Mouse (Mus musculus) liver, adult 2 months (tissue): ENCODE data around the gene Ndufb8. TPM values are rescaled to one million over a fixed set of nuclear protein-coding genes. Genes with fewer than 3 reads are reported as not detected.
A peak's percentile ranks its signal among the peaks of the same experiment; 100 is the strongest.

Experiments used
- DNase-seq: peaks from one replicate; pipeline ENCODE4 v3.0.0-alpha.2; 2011; ENCODE audit warnings: low read depth, low spot score; ENCODE audit errors: extremely low read depth
- H3K27ac ChIP-seq: fragments of 200-500 bp; replicated peaks from 2 replicates; pipeline ENCODE4 v1.5.1; 2012; ENCODE audit warnings: low read depth, mild to moderate bottlenecking, control low read depth, inconsistent platforms, low read length; ENCODE audit not compliant: insufficient read depth
- H3K27me3 ChIP-seq: fragments of 200-500 bp; 2 replicates; pipeline ENCODE4 v1.6.1; 2012; ENCODE audit warnings: mild to moderate bottlenecking, moderate library complexity, low read length, inconsistent platforms; ENCODE audit not compliant: control insufficient read depth, insufficient read depth
- H3K36me3 ChIP-seq: fragments of 200-500 bp; 2 replicates; pipeline ENCODE4 v1.6.1; 2012; ENCODE audit warnings: low read length, inconsistent platforms; ENCODE audit not compliant: control insufficient read depth, insufficient read depth
- H3K4me1 ChIP-seq: fragments of 200-500 bp; 2 replicates; pipeline ENCODE4 v1.6.1; 2011; ENCODE audit warnings: low read length; ENCODE audit not compliant: control insufficient read depth, insufficient read depth
- H3K4me3 ChIP-seq: fragments of 200-500 bp; 2 replicates; pipeline ENCODE4 v1.5.1; 2011; ENCODE audit warnings: low read depth, mild to moderate bottlenecking, control low read depth, low read length, moderate library complexity; ENCODE audit not compliant: insufficient read depth
- H3K79me2 ChIP-seq: fragments of 200-500 bp; 2 replicates; pipeline ENCODE4 v1.6.1; 2012; ENCODE audit warnings: inconsistent platforms, mild to moderate bottlenecking, low read length, moderate library complexity; ENCODE audit not compliant: control insufficient read depth, insufficient read depth
- H3K9ac ChIP-seq: fragments of 200-500 bp; 2 replicates; pipeline ENCODE4 v1.6.1; 2012; ENCODE audit warnings: low read depth, mild to moderate bottlenecking, control low read depth, inconsistent platforms, low read length
- CTCF ChIP-seq: fragments of 200-500 bp; IDR thresholded peaks from 2 replicates; pipeline ENCODE4 v1.5.1; 2011; ENCODE audit warnings: low read depth, low read length, control low read depth
- POLR2A ChIP-seq: fragments of 200-500 bp; IDR thresholded peaks from 2 replicates; pipeline ENCODE4 v1.6.1; 2011; ENCODE audit warnings: low read length, control low read depth; ENCODE audit not compliant: insufficient read depth; ENCODE audit errors: extremely low read depth
- WGBS: fragments of 180-500 bp; shearing (Covaris S2); methylation state at CpG from one replicate; pipeline ENCODE4 v1.1.7; 2018; 5-methylcytosine and 5-hydroxymethylcytosine counted together
- polyA plus RNA-seq: library from polyadenylated mRNA; depleted of rRNA; stranded (reverse); fragments of >200 nt; gene quantifications from 2 replicates; pipeline ENCODE4 v1.2.3, GENCODE M21; 2012
- total RNA-seq: library from RNA; depleted of rRNA; stranded (reverse); fragments of >200 nt; gene quantifications from 2 replicates; pipeline ENCODE4 v1.2.3, GENCODE M21; 2014

Ndufb8 gene
- total and polyA plus RNA-seq, 2 experiments, result 394 to 570 TPM

DNA sequence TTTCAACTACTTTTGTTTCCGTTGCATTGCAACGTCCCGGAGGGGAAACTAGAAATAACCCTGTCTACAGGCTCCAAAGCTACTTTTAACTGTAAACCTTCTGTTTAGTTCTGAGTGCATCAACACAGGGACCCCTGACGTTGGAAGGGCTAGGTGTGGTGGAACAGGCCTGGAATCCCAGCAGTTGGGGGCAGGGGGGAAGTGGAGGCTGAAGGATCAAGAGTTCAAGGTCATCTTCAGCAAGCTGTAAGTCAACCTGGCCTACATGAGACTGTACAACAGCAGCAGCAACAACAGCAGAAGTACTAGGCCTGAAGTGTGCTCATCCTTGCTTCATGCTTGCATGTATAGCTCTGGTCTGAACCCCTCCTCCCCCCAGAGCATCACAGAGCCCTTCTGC is 32.8 kb upstream of the Ndufb8 start:
- H3K27me3 ChIP-seq, result peaks cover 7% of the 10 kb centered on the region; the same call in 1 of the 2 replicates
- TF ChIP-seq CTCF (no peak), POLR2A (no peak)
- no peaks in the 10 kb centered on the region for H3K79me2 ChIP-seq
- DNase-seq, result no peak
- no peak overlapping the region for H3K4me3 ChIP-seq
- no peak overlapping the region for H3K27ac ChIP-seq
- 53% methylated on average over 4 of the region's 4 CpGs for WGBS
- no peak overlapping the region for H3K9ac ChIP-seq
- H3K36me3 ChIP-seq, result no peaks in the 10 kb centered on the region
- H3K4me1 ChIP-seq, result no peaks in the 10 kb centered on the region

GRCm38 (mm10) chr19:44582638-44583309 is 27.5 kb upstream of the Ndufb8 start:
- H3K4me1 ChIP-seq, result no peaks in the 10 kb centered on the region
- no peak overlapping the region for H3K27ac ChIP-seq
- H3K36me3 ChIP-seq, result no peaks in the 10 kb centered on the region
- TF ChIP-seq CTCF, result peak; percentile 100
- no peak for TF ChIP-seq POLR2A
- no peaks in the 10 kb centered on the region for H3K79me2 ChIP-seq
- 40% methylated on average over 9 of the region's 9 CpGs for WGBS
- no peak overlapping the region for H3K4me3 ChIP-seq
- DNase-seq, result peak; percentile 54
- H3K9ac ChIP-seq, result no peak overlapping the region
- 0 out of 2 replicates have a peak, but pooled peaks cover 4% of the 10 kb centered on the region for H3K27me3 ChIP-seq

GRCm38 (mm10) chr19:44582103-44582502 is 26.9 kb upstream of the Ndufb8 start:
- no peak overlapping the region for H3K27ac ChIP-seq
- no peak overlapping the region for H3K4me3 ChIP-seq
- H3K27me3 ChIP-seq, result 0 out of 2 replicates have a peak, but pooled peaks cover 4% of the 10 kb centered on the region
- no peaks in the 10 kb centered on the region for H3K79me2 ChIP-seq
- H3K4me1 ChIP-seq, result no peaks in the 10 kb centered on the region
- TF ChIP-seq CTCF, result no peak
- no peak for TF ChIP-seq POLR2A
- H3K9ac ChIP-seq, result no peak overlapping the region
- no peaks in the 10 kb centered on the region for H3K36me3 ChIP-seq
- WGBS, result 80% methylated on average over 10 of the region's 10 CpGs
- no peak for DNase-seq

DNA sequence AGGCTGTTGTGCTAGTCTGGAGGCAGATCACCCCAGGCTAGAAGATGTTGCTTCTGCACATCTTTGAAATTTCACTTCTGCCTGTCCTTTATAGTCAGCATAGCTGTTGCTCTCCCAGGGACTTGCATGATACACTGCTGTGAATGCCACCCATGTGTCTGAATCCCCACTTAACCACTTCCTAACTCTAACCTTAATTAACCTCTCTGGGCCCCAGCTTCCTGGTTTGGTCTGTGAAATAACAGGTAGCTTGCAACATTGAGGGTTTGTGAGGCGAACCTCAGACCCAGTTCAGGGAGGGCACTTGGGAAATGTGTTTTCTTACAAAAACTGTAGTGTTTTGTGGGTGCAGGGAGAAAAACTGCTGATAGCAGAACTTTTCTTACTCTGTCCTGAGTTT is 22.8 kb upstream of the Ndufb8 start:
- Histone ChIP-seq H3K36me3 (no peaks in the 10 kb centered on the region), H3K9ac (no peak overlapping the region), H3K4me1 (no peaks in the 10 kb centered on the region), H3K27me3 (no peaks in the 10 kb centered on the region), H3K4me3 (no peak overlapping the region), H3K27ac (no peak overlapping the region), H3K79me2 (no peaks in the 10 kb centered on the region)
- TF ChIP-seq POLR2A (no peak), CTCF (no peak)
- 58% methylated on average over 1 of the region's 1 CpGs for WGBS
- DNase-seq, result no peak

DNA sequence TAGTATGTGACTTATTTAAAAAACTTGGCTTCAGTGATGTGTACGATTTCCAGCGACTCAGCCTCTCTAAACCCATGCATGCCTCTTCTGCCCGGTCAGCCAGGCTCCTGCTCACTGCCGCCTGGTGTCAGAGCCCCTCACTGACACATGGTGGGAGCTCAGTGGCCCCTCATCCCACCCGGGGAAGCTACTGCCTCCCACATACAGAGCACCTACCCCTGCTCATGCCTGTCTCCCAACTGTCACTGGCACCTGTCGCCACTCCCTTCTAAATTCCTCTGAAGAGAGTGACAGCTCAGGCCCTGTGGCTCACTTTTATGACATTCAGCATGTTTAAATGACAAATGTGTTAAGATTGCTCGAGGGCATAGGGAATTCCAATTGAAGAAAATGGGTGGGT is 21.0 kb upstream of the Ndufb8 start:
- WGBS, result 88% methylated on average over 7 of the region's 7 CpGs
- no peak for TF ChIP-seq POLR2A

GRCm38 (mm10) chr19:44567763-44568162 is 12.5 kb upstream of the Ndufb8 start:
- Histone ChIP-seq H3K36me3 (peaks cover 51% of the 10 kb centered on the region), H3K27ac (no peak overlapping the region), H3K79me2 (peaks cover 9% of the 10 kb centered on the region; the same call in 1 of the 2 replicates), H3K4me1 (peaks cover 6% of the 10 kb centered on the region), H3K9ac (no peak overlapping the region), H3K27me3 (no peaks in the 10 kb centered on the region), H3K4me3 (no peak overlapping the region)
- no peak for DNase-seq
- 89% methylated on average over 3 of the region's 3 CpGs for WGBS
- TF ChIP-seq CTCF, result no peak
- TF ChIP-seq POLR2A, result no peak

More for the DNA sequence above, 21.0 kb upstream of the Ndufb8 start:
- no peak for DNase-seq
- no peaks in the 10 kb centered on the region for H3K27me3 ChIP-seq
- H3K4me1 ChIP-seq, result no peaks in the 10 kb centered on the region
- no peak overlapping the region for H3K9ac ChIP-seq
- no peaks in the 10 kb centered on the region; the same call in 1 of the 2 replicates for H3K36me3 ChIP-seq
- H3K79me2 ChIP-seq, result no peaks in the 10 kb centered on the region
- H3K27ac ChIP-seq, result no peak overlapping the region
- no peak overlapping the region for H3K4me3 ChIP-seq
